Mouse (Mus musculus): ENCODE measurements around the gene Ramac. TPM values are rescaled to one million over a fixed set of nuclear protein-coding genes. Genes with fewer than 3 reads are reported as not detected.

Ramac gene
- 141 and 147 TPM in 2 replicates for polyA plus RNA-seq (2015; fragmentation: Nextera tagmentation; extraction: Ambion mirVana)

GRCm38 (mm10) chr7:81762180-81763109 lies at the start of gene Ramac:
TSS of gene Ramac (plus strand) at chr7:81762925.

GRCm38 (mm10) chr7:81789095-81789757 lies 26.5 kb downstream of the Ramac start, which contains the start of gene 3110040N11Rik:
TSS of gene 3110040N11Rik (minus strand) at chr7:81789478.

Other genes with a start within 250 kb of the Ramac start
- gene Fsd2, start 196.0 kb upstream of the Ramac start, polyA plus RNA-seq (2015; fragmentation: Nextera tagmentation; extraction: Ambion mirVana): 0.17 and 0.23 TPM in 2 replicates
- 8.3 and 8.9 TPM in 2 replicates for gene Whamm, start 191.7 kb upstream of the Ramac start, polyA plus RNA-seq (2015; fragmentation: Nextera tagmentation; extraction: Ambion mirVana)
- 39.0 and 40.8 TPM in 2 replicates for gene Homer2, start 55.4 kb upstream of the Ramac start, polyA plus RNA-seq (2015; fragmentation: Nextera tagmentation; extraction: Ambion mirVana)
- 48.4 and 50.8 TPM in 2 replicates for gene 3110040N11Rik, start 26.6 kb downstream of the Ramac start, polyA plus RNA-seq (2015; fragmentation: Nextera tagmentation; extraction: Ambion mirVana)
- gene Btbd1, start 66.5 kb downstream of the Ramac start, polyA plus RNA-seq (2015; fragmentation: Nextera tagmentation; extraction: Ambion mirVana): 97.8 and 104 TPM in 2 replicates
- gene Gm10160, start 92.9 kb downstream of the Ramac start, polyA plus RNA-seq (2015; fragmentation: Nextera tagmentation; extraction: Ambion mirVana): not detected in 2 replicates
- 12.1 and 16.3 TPM in 2 replicates for gene Tm6sf1, start 96.1 kb downstream of the Ramac start, polyA plus RNA-seq (2015; fragmentation: Nextera tagmentation; extraction: Ambion mirVana)
- gene Hdgfl3, start 171.5 kb downstream of the Ramac start, polyA plus RNA-seq (2015; fragmentation: Nextera tagmentation; extraction: Ambion mirVana): 57.3 and 61.2 TPM in 2 replicates
- 0.18 TPM in 1 of 2 replicates, not detected in the other for gene Bnc1, start 229.4 kb downstream of the Ramac start, polyA plus RNA-seq (2015; fragmentation: Nextera tagmentation; extraction: Ambion mirVana)